Mouse (Mus musculus) thymus, adult 2 months (tissue): ENCODE results near the gene 2300009A05Rik. TPM values are rescaled to one million over a fixed set of nuclear protein-coding genes. Genes with fewer than 3 reads are reported as not detected.

Experiments
- DNase-seq: peaks from one replicate; pipeline ENCODE4 v3.0.0; 2021
- H3K27ac ChIP-seq: fragments of 200-500 bp; 2 replicates; pipeline ENCODE4 v1.5.1; 2012; ENCODE audit warnings: low read length, control low read depth; ENCODE audit not compliant: control insufficient read depth, insufficient read depth
- H3K27me3 ChIP-seq: fragments of 200-500 bp; 2 replicates; pipeline ENCODE4 v1.6.1; 2012; ENCODE audit warnings: mild to moderate bottlenecking, low read length, moderate library complexity, mixed read lengths; ENCODE audit not compliant: control insufficient read depth, insufficient read depth
- H3K36me3 ChIP-seq: fragments of 200-500 bp; 2 replicates; pipeline ENCODE4 v1.6.1; 2012; ENCODE audit warnings: mild to moderate bottlenecking, low read length, moderate library complexity; ENCODE audit not compliant: control insufficient read depth, insufficient read depth
- H3K4me1 ChIP-seq: fragments of 200-500 bp; replicated peaks from 2 replicates; pipeline ENCODE4 v1.6.1; 2012; ENCODE audit warnings: low read length; ENCODE audit not compliant: control insufficient read depth, insufficient read depth
- H3K4me3 ChIP-seq: fragments of 200-500 bp; 2 replicates; pipeline ENCODE4 v1.5.1; 2012; ENCODE audit warnings: mild to moderate bottlenecking, low read length, control low read depth, moderate library complexity; ENCODE audit not compliant: control insufficient read depth, insufficient read depth
- CTCF ChIP-seq: fragments of 200-500 bp; IDR thresholded peaks from 2 replicates; pipeline ENCODE4 v1.5.1; 2012; ENCODE audit warnings: mild to moderate bottlenecking, control low read depth, low read length, moderate library complexity, borderline replicate concordance; ENCODE audit not compliant: control insufficient read depth, poor library complexity, insufficient read depth; ENCODE audit errors: extremely low read depth
- POLR2A ChIP-seq: fragments of 200-500 bp; IDR thresholded peaks from 2 replicates; pipeline ENCODE4 v1.6.1; 2012; ENCODE audit warnings: mild to moderate bottlenecking, low read length, control low read depth, moderate library complexity; ENCODE audit not compliant: control insufficient read depth, poor library complexity, insufficient read depth; ENCODE audit errors: extremely low read depth
- WGBS: fragments of 180-500 bp; shearing (Covaris S2); methylation state at CpG from one replicate; pipeline ENCODE4 v1.1.7; 2018; 5-methylcytosine and 5-hydroxymethylcytosine counted together
- polyA plus RNA-seq: library from polyadenylated mRNA; depleted of rRNA; stranded (reverse); fragments of >200 nt; gene quantifications from 2 replicates; pipeline ENCODE4 v1.2.3, GENCODE M21; 2012; rRNA removed

Gene 2300009A05Rik
- polyA plus RNA-seq, 1 experiment = 76.8 TPM

- TF ChIP-seq POLR2A = no peak
- TF ChIP-seq CTCF = no peak
- DNase-seq = no peak
- WGBS = 95% methylated on average over 3 of the region's 3 CpGs
Observed at GRCm38 (mm10) chr9:63349241-63349640, 49.8 kb downstream of the 2300009A05Rik start.

GRCm38 (mm10) chr9:63348146-63348545 lies 50.9 kb downstream of the 2300009A05Rik start:
- no peak for TF ChIP-seq CTCF
- no peak for TF ChIP-seq POLR2A
- H3K36me3 ChIP-seq = peaks cover 5% of the 10 kb centered on the region; the same call in 1 of the 2 replicates
- H3K27me3 ChIP-seq = no peaks in the 10 kb centered on the region
- no peak overlapping the region for H3K4me3 ChIP-seq
- no peaks in the 10 kb centered on the region for H3K4me1 ChIP-seq
- H3K27ac ChIP-seq = no peak overlapping the region
- 97% methylated on average over 1 of the region's 1 CpGs for WGBS
- no peak for DNase-seq

More at GRCm38 (mm10) chr9:63349241-63349640, 49.8 kb downstream of the 2300009A05Rik start:
- H3K27me3 ChIP-seq = no peaks in the 10 kb centered on the region
- peaks cover 5% of the 10 kb centered on the region; the same call in 1 of the 2 replicates for H3K36me3 ChIP-seq
- H3K4me3 ChIP-seq = no peak overlapping the region
- no peak overlapping the region for H3K27ac ChIP-seq
- H3K4me1 ChIP-seq = no peaks in the 10 kb centered on the region

- peaks cover 8% of the 10 kb centered on the region; the same call in 1 of the 2 replicates for H3K36me3 ChIP-seq
- H3K4me1 ChIP-seq = no peaks in the 10 kb centered on the region
- DNase-seq = no peak
- H3K27me3 ChIP-seq = no peaks in the 10 kb centered on the region
- WGBS = over 99% methylated on average over 6 of the region's 6 CpGs
- no peak overlapping the region for H3K27ac ChIP-seq
- no peak overlapping the region for H3K4me3 ChIP-seq
- no peak for TF ChIP-seq POLR2A
- TF ChIP-seq CTCF = no peak
Observed at GRCm38 (mm10) chr9:63346029-63346428, 53.0 kb downstream of the 2300009A05Rik start.

Other genes with a start within 250 kb of the 2300009A05Rik start
- 109 and 143 TPM in 2 replicates for gene Map2k5, start 21.3 kb downstream of the 2300009A05Rik start, polyA plus RNA-seq
- 0.08 and 0.16 TPM in 2 replicates for gene Iqch, start 203.2 kb upstream of the 2300009A05Rik start, polyA plus RNA-seq
- gene Aagab, start 203.4 kb upstream of the 2300009A05Rik start, polyA plus RNA-seq = 39.5 and 46.5 TPM in 2 replicates